Mouse (Mus musculus): ENCODE results near the gene Slc41a2.

GRCm38 (mm10) chr10:83209388-83209787, 128.3 kb downstream of the Slc41a2 start:
- TF ChIP-seq POLR2A (IDR thresholded peaks at IDR 0.05; ENCODE audit: insufficient read depth, low read length) (no peak), CTCF (IDR thresholded peaks at IDR 0.05; ENCODE audit: low read depth, low read length) (no peak)

Data from ES-Bruce4 (cell line).